Mouse (Mus musculus): Measurements from ENCODE around the gene Kctd11. TPM values are rescaled to one million over a fixed set of nuclear protein-coding genes. Genes with fewer than 3 reads are reported as not detected.

Kctd11 gene
- total RNA-seq, 2 experiments from 2014 or later: 0.41 to 2.6 TPM

GRCm38 (mm10) chr11:69913554-69914371, 32.6 kb upstream of the Kctd11 start, which contains the start of gene Gps2:
Gene Gps2 (plus strand): TSS chr11:69913888.
- ATAC-seq (replicated peaks; ENCODE audit: poor library complexity, severe bottlenecking): peak; percentile 67

GRCm38 (mm10) chr11:69912716-69913530, 31.7 kb upstream of the Kctd11 start:
- no peak for ATAC-seq (replicated peaks; ENCODE audit: poor library complexity, severe bottlenecking)

- ATAC-seq (replicated peaks; ENCODE audit: poor library complexity, severe bottlenecking): no peak
These were observed 30.5 kb upstream of the Kctd11 start for GRCm38 (mm10) chr11:69911701-69912100.

GRCm38 (mm10) chr11:69910781-69911560, 29.8 kb upstream of the Kctd11 start:
- no peak for ATAC-seq (replicated peaks; ENCODE audit: poor library complexity, severe bottlenecking)

- no peak for ATAC-seq (replicated peaks; ENCODE audit: poor library complexity, severe bottlenecking)
These were observed 29.0 kb upstream of the Kctd11 start for GRCm38 (mm10) chr11:69910177-69910576.

- no peak for ATAC-seq (replicated peaks; ENCODE audit: poor library complexity, severe bottlenecking)
These were observed 28.0 kb upstream of the Kctd11 start for GRCm38 (mm10) chr11:69909174-69909573.

- ATAC-seq (replicated peaks; ENCODE audit: poor library complexity, severe bottlenecking): no peak
These were observed 27.4 kb upstream of the Kctd11 start for GRCm38 (mm10) chr11:69908645-69909044.

- no peak for ATAC-seq (replicated peaks; ENCODE audit: poor library complexity, severe bottlenecking)
These were observed 23.1 kb upstream of the Kctd11 start for GRCm38 (mm10) chr11:69904311-69904710.

- no peak for ATAC-seq (replicated peaks; ENCODE audit: poor library complexity, severe bottlenecking)
These were observed 21.8 kb upstream of the Kctd11 start for GRCm38 (mm10) chr11:69902972-69903371.

GRCm38 (mm10) chr11:69901993-69902392, 20.8 kb upstream of the Kctd11 start:
- no peak for ATAC-seq (replicated peaks; ENCODE audit: poor library complexity, severe bottlenecking)

GRCm38 (mm10) chr11:69901406-69901846, 20.2 kb upstream of the Kctd11 start:
- peak; percentile 87 for ATAC-seq (replicated peaks; ENCODE audit: poor library complexity, severe bottlenecking)

GRCm38 (mm10) chr11:69900471-69901405, 19.5 kb upstream of the Kctd11 start, which contains the start of the genes 2810408A11Rik and Neurl4:
Gene 2810408A11Rik (minus strand): TSS chr11:69900987.
Gene Neurl4 (plus strand): TSS chr11:69901072.
- peak; percentile 79 for ATAC-seq (replicated peaks; ENCODE audit: poor library complexity, severe bottlenecking)

GRCm38 (mm10) chr11:69899870-69900269, 18.7 kb upstream of the Kctd11 start:
- ATAC-seq (replicated peaks; ENCODE audit: poor library complexity, severe bottlenecking): no peak

- peak; percentile 78 for ATAC-seq (replicated peaks; ENCODE audit: poor library complexity, severe bottlenecking)
These were observed 14.1 kb upstream of the Kctd11 start, which contains the start of gene Acap1 for GRCm38 (mm10) chr11:69895291-69895690. Gene Acap1 (minus strand): TSS chr11:69895539.

- peak; percentile 71 for ATAC-seq (replicated peaks; ENCODE audit: poor library complexity, severe bottlenecking)
These were observed 13.5 kb upstream of the Kctd11 start for GRCm38 (mm10) chr11:69894671-69895070.

GRCm38 (mm10) chr11:69891482-69891881, 10.3 kb upstream of the Kctd11 start:
- ATAC-seq (replicated peaks; ENCODE audit: poor library complexity, severe bottlenecking): no peak

- ATAC-seq (replicated peaks; ENCODE audit: poor library complexity, severe bottlenecking): no peak
These were observed 5.9 kb upstream of the Kctd11 start for GRCm38 (mm10) chr11:69886907-69887635.

- no peak for ATAC-seq (replicated peaks; ENCODE audit: poor library complexity, severe bottlenecking)
These were observed 3.5 kb upstream of the Kctd11 start for GRCm38 (mm10) chr11:69884663-69885062.

Measured in granulocyte monocyte progenitor cell, adult 5-6 weeks (primary cell).